Mouse (Mus musculus) forebrain, postnatal 0 days (tissue): ENCODE results near the gene Rc3h1. TPM values are rescaled to one million over a fixed set of nuclear protein-coding genes. Genes with fewer than 3 reads are reported as not detected.

ENCODE experiments used
- ATAC-seq: fragments of 200-750 bp; cut with Nextera tagmentation; 2 replicates; pipeline ENCODE4 v1.8.0; 2017; ENCODE audit warnings: mild to moderate bottlenecking, moderate library complexity
- DNase-seq: peaks from one replicate; pipeline ENCODE4 v3.0.0-alpha.2; 2015
- H3K27ac ChIP-seq: fragments of 300-500 bp; sonication (generic); 2 replicates; pipeline ENCODE4 v1.5.1; 2014; ENCODE audit warnings: low read depth, mild to moderate bottlenecking, antibody characterized with exemption, low read length, moderate library complexity, mixed read lengths
- H3K27me3 ChIP-seq: fragments of 300-500 bp; sonication (generic); 2 replicates; pipeline ENCODE4 v1.6.1; 2014; ENCODE audit warnings: mild to moderate bottlenecking, low read length, mixed read lengths; ENCODE audit not compliant: insufficient read depth
- H3K36me3 ChIP-seq: fragments of 300-500 bp; sonication (generic); 2 replicates; pipeline ENCODE4 v1.6.1; 2014; ENCODE audit warnings: mild to moderate bottlenecking, moderate library complexity; ENCODE audit not compliant: insufficient read depth
- H3K4me1 ChIP-seq: fragments of 300-500 bp; sonication (generic); 2 replicates; pipeline ENCODE4 v1.6.1; 2014; ENCODE audit warnings: antibody characterized with exemption; ENCODE audit not compliant: insufficient read depth
- H3K4me2 ChIP-seq: fragments of 300-500 bp; sonication (generic); 2 replicates; pipeline ENCODE4 v1.6.1; 2014; ENCODE audit warnings: low read depth, mild to moderate bottlenecking, moderate library complexity
- H3K4me3 ChIP-seq: fragments of 300-500 bp; sonication (generic); 2 replicates; pipeline ENCODE4 v1.5.1; 2014; ENCODE audit warnings: low read depth, low read length, mixed read lengths
- H3K9ac ChIP-seq: fragments of 300-500 bp; sonication (generic); 2 replicates; pipeline ENCODE4 v1.6.1; 2014; ENCODE audit warnings: mild to moderate bottlenecking
- H3K9me3 ChIP-seq: fragments of 300-500 bp; sonication (generic); 2 replicates; pipeline ENCODE4 v1.6.1; 2016; ENCODE audit warnings: low read length
- CTCF ChIP-seq: sonication (generic); IDR thresholded peaks from 2 replicates; pipeline ENCODE4 v1.5.1; 2016; ENCODE audit warnings: antibody characterized with exemption, control low read depth, low read depth
- WGBS: fragments of 180-500 bp; shearing (Covaris S2); extraction: QIAGEN DNeasy Blood & Tissue Kit; methylation state at CpG from one replicate; pipeline ENCODE4 v1.1.7; 2014; 5-methylcytosine and 5-hydroxymethylcytosine counted together
- polyA plus RNA-seq: library from polyadenylated mRNA; unstranded; fragments of >200 nt; fragmentation: Nextera tagmentation; extraction: Ambion mirVana; gene quantifications from 2 replicates; pipeline ENCODE4 v1.2.1, GENCODE M21; 2015
- total RNA-seq: library from RNA; depleted of rRNA; stranded (reverse); fragments of >200 nt; gene quantifications from 2 replicates; pipeline ENCODE4 v1.2.3, GENCODE M21; 2014; rRNA removed

Gene Rc3h1
- total and polyA plus RNA-seq, 2 experiments from 2014 or later = 6.1 to 20.8 TPM

DNA sequence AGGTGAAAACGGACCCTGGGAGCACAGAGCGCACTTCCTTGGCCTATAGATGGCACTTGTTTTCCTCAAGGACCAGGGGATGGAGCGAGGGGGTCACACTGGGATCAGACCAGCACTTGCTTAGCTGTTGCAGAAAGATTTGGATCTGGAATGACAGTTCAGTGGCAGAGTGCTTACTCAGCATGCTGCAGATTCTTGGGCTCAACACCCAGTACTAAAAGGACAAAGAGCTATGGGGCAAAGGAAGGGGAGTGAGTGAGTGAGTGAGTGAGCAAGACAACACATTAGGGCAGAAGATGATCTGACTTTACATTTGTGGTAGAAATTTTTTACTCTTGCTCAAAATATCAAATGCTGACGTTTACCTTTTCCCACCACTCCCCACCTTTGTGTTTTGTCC is 98.7 kb downstream of the Rc3h1 start:
- no peak for ATAC-seq
- no peaks in the 10 kb centered on the region for H3K27me3 ChIP-seq
- H3K4me3 ChIP-seq = no peak overlapping the region
- no peaks in the 10 kb centered on the region for H3K9me3 ChIP-seq
- TF ChIP-seq CTCF = no peak
- DNase-seq = no peak
- no peak overlapping the region for H3K4me2 ChIP-seq
- H3K36me3 ChIP-seq = peaks cover 18% of the 10 kb centered on the region
- 69% methylated on average over 4 of the region's 4 CpGs for WGBS
- H3K4me1 ChIP-seq = no peaks in the 10 kb centered on the region
- no peak overlapping the region for H3K9ac ChIP-seq
- no peak overlapping the region for H3K27ac ChIP-seq

DNA sequence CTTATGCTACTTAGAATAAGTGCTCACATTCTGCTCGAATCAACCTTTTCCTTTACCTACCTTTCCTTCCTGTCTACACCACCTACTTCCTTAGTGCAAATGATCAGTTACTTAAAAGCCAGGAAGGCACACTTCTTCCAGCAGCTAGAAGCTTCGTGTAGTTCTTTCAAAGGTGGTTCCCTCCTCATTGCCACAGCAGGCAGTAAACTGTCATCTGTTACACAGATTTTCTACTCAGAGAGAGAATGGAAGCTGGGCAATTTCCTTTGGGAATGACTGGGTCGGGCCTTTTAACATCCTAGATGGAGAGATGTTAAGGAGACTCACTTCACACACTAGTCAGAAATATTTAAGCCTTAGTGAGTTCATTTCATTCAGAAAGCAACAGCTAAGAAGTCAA is 99.3 kb downstream of the Rc3h1 start:
- 82% methylated on average over 3 of the region's 3 CpGs for WGBS

DNA sequence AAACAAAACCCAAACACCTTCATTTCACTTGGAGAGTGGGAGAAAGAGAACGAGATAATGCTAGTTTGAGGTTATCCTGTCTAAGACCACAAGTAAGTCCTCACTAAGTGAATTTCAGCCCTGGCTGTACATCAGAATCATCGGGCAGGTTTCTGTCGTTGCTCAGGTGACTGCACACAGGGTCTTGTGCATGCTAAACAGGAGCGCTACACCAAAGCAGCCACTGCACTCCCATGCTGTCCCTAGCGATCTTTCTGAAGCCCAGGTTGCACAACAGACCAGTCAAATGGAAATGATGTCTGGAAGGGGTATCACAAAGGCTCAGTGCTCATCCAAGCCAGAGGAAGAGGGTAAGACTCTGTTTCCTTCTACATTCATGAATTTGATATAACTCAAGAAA is 100.3 kb downstream of the Rc3h1 start:
- Histone ChIP-seq H3K27ac (no peak overlapping the region), H3K36me3 (peaks cover 22% of the 10 kb centered on the region), H3K4me1 (no peaks in the 10 kb centered on the region), H3K9me3 (no peaks in the 10 kb centered on the region), H3K9ac (no peak overlapping the region), H3K4me2 (no peak overlapping the region), H3K4me3 (no peak overlapping the region), H3K27me3 (no peaks in the 10 kb centered on the region)
- ATAC-seq (no peak), DNase-seq (no peak)
- WGBS = 83% methylated on average over 5 of the region's 5 CpGs
- TF ChIP-seq CTCF = no peak

More for the DNA sequence above, 99.3 kb downstream of the Rc3h1 start:
- Histone ChIP-seq H3K4me2 (no peak overlapping the region), H3K36me3 (peaks cover 19% of the 10 kb centered on the region), H3K27me3 (no peaks in the 10 kb centered on the region), H3K4me1 (no peaks in the 10 kb centered on the region), H3K27ac (no peak overlapping the region), H3K9me3 (no peaks in the 10 kb centered on the region), H3K9ac (no peak overlapping the region), H3K4me3 (no peak overlapping the region)
- no peak for DNase-seq
- no peak for ATAC-seq
- TF ChIP-seq CTCF = no peak

DNA sequence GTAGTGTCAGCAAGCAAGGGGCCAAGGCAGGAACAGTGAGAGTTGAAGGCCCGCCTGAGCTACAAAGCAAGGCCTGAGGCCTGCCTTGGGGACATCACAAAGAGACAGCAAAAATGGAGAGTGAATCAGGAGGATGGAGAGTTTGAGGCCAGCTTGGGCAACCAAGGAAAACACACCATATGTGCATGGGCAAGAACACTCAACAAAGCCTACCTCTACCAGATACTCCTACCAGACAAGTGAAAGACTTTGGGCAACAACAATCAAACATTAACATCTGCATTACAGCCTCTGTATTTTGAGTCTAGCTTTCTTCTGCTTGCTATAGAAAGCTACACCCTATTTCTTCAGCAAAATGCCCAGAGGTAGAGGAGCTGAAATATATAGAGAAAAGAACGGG is 101.8 kb downstream of the Rc3h1 start:
- H3K27me3 ChIP-seq = no peaks in the 10 kb centered on the region
- no peak overlapping the region for H3K9ac ChIP-seq
- no peak overlapping the region for H3K4me2 ChIP-seq
- no peak for TF ChIP-seq CTCF
- no peaks in the 10 kb centered on the region for H3K9me3 ChIP-seq
- WGBS = 90% methylated on average over 2 of the region's 2 CpGs
- no peaks in the 10 kb centered on the region for H3K4me1 ChIP-seq
- DNase-seq = no peak
- ATAC-seq = no peak
- H3K36me3 ChIP-seq = peaks cover 20% of the 10 kb centered on the region
- no peak overlapping the region for H3K27ac ChIP-seq
- no peak overlapping the region for H3K4me3 ChIP-seq

DNA sequence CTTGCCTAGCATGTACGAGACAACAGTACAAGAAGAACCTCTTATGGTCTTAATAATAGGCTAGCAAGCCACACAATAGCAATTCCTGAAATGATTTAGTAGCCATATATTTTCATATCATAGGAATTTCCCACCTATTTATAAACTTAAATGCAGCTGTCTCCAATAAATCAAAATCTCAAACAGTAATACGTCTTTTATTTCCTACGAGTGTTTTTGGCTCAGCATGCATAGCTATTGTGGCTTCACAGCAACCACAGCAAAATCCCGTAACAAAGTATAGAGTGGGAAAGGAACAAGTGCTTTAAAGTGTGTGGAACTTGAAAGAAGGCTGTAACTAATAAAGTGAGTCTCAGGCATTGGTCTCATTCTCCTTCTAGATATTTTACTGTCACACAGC is 104.2 kb downstream of the Rc3h1 start:
- H3K27ac ChIP-seq = no peak overlapping the region
- H3K9me3 ChIP-seq = no peaks in the 10 kb centered on the region
- no peak for TF ChIP-seq CTCF
- no peak overlapping the region for H3K9ac ChIP-seq
- H3K27me3 ChIP-seq = no peaks in the 10 kb centered on the region
- DNase-seq (no peak), ATAC-seq (no peak)
- 82% methylated on average over 4 of the region's 4 CpGs for WGBS
- peaks cover 12% of the 10 kb centered on the region for H3K36me3 ChIP-seq
- no peak overlapping the region for H3K4me2 ChIP-seq
- H3K4me1 ChIP-seq = no peaks in the 10 kb centered on the region
- H3K4me3 ChIP-seq = no peak overlapping the region

DNA sequence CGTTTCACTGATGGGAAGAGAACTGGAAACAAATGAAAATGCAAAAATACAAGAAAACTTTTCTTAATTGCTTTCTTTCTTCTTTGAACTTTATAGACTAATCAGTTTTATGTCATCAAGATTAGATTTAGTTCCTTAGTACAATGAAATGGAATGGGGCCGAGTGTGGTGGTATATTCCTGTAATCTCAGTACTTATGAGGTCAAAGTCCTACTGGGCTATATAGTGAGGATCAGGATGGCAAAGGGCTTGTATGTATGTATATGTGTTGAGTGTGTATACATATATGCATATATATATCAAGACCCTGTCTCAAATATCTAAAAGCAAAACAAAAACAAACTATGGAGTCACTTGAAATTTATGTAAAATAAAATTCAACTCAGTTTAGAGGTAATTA is 110.2 kb downstream of the Rc3h1 start:
- no peak for TF ChIP-seq CTCF
- H3K9me3 ChIP-seq = no peaks in the 10 kb centered on the region
- peaks cover 29% of the 10 kb centered on the region for H3K36me3 ChIP-seq
- ATAC-seq (no peak), DNase-seq (no peak)
- H3K27ac ChIP-seq = no peak overlapping the region
- no peak overlapping the region for H3K4me2 ChIP-seq
- no peak overlapping the region for H3K4me3 ChIP-seq
- H3K9ac ChIP-seq = no peak overlapping the region
- H3K4me1 ChIP-seq = no peaks in the 10 kb centered on the region
- H3K27me3 ChIP-seq = no peaks in the 10 kb centered on the region
- WGBS = 81% methylated on average over 2 of the region's 2 CpGs

DNA sequence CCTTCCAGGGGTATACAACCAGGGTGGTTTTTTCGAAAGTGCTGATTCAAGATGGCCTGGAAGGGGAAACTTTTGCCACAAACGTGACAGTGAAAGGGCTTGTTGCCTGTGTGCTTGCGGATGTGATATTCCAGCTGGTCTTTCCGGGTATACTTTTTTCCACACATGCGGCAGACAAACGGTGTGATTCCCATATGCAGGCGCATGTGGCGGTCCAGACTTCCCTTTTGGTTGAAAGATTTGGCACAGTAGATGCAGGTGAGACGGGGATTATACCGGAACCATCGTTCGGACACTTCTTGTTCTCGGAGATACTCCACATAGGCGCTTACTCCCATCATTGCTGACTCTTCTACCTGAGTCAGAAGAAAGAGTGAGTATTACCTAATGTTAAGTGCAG is 113.8 kb downstream of the Rc3h1 start:
- H3K27me3 ChIP-seq = no peaks in the 10 kb centered on the region
- no peak overlapping the region for H3K4me3 ChIP-seq
- no peak overlapping the region for H3K9ac ChIP-seq
- WGBS = 95% methylated on average over 14 of the region's 14 CpGs
- H3K36me3 ChIP-seq = peaks cover 29% of the 10 kb centered on the region
- H3K4me1 ChIP-seq = no peaks in the 10 kb centered on the region
- H3K4me2 ChIP-seq = no peak overlapping the region
- TF ChIP-seq CTCF = no peak
- H3K27ac ChIP-seq = no peak overlapping the region
- H3K9me3 ChIP-seq = no peaks in the 10 kb centered on the region
- ATAC-seq = no peak
- DNase-seq = no peak

Other genes with a start within 250 kb of the Rc3h1 start
- 117 and 140 TPM in 2 replicates for gene Rabgap1l, start 113.2 kb upstream of the Rc3h1 start, total RNA-seq
- gene Rabgap1l, start 113.2 kb upstream of the Rc3h1 start, polyA plus RNA-seq = 19.0 and 27.4 TPM in 2 replicates
- 0.10 and 0.15 TPM in 2 replicates for gene Serpinc1, start 72.2 kb downstream of the Rc3h1 start, total RNA-seq
- 1.2 and 2.3 TPM in 2 replicates for gene Serpinc1, start 72.2 kb downstream of the Rc3h1 start, polyA plus RNA-seq
- gene Zbtb37, start 128.4 kb downstream of the Rc3h1 start, total RNA-seq = 19.7 and 30.2 TPM in 2 replicates
- gene Zbtb37, start 128.4 kb downstream of the Rc3h1 start, polyA plus RNA-seq = 3.7 and 7.9 TPM in 2 replicates
- gene Dars2, start 164.2 kb downstream of the Rc3h1 start, total RNA-seq = 25.8 and 27.7 TPM in 2 replicates
- 28.9 and 29.3 TPM in 2 replicates for gene Dars2, start 164.2 kb downstream of the Rc3h1 start, polyA plus RNA-seq
- gene Cenpl, start 164.3 kb downstream of the Rc3h1 start, total RNA-seq = 1.7 and 2.6 TPM in 2 replicates
- 5.1 and 6.5 TPM in 2 replicates for gene Cenpl, start 164.3 kb downstream of the Rc3h1 start, polyA plus RNA-seq
- 20.5 and 24.1 TPM in 2 replicates for gene Klhl20, start 225.1 kb downstream of the Rc3h1 start, total RNA-seq
- gene Klhl20, start 225.1 kb downstream of the Rc3h1 start, polyA plus RNA-seq = 8.1 and 12.2 TPM in 2 replicates
- gene Ankrd45, start 236.3 kb downstream of the Rc3h1 start, total RNA-seq = 28.1 and 29.3 TPM in 2 replicates
- gene Ankrd45, start 236.3 kb downstream of the Rc3h1 start, polyA plus RNA-seq = 25.0 and 33.2 TPM in 2 replicates